Mouse (Mus musculus): ENCODE measurements around the gene Olfr180. TPM values are rescaled to one million over a fixed set of nuclear protein-coding genes. Genes with fewer than 3 reads are reported as not detected.

Olfr180 gene
- total and polyA plus RNA-seq, 3 experiments = not detected

DNA sequence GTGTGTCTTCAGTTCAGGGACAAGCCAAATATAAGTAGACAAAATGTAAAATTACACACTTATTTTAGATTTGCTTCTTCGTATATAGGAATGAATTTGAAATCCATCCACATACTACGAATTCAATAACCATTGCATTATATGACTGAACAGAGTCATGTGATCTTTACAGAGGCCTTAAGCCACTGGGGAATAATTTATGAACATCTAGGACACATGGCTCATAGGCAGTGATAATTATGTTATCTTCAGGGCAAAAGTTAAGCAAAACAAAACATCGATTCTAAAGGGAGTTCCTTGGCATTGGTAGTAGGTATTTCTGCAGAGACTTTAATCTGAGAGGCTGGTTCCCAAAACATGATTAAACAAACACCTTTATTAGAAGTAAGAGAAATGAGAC lies 37.2 kb downstream of the Olfr180 start, which contains the start of gene Olfr178:
Olfr178 (minus strand) TSS at position 101 of the 400 bp plus-strand sequence.
- in situ Hi-C loops (cut with MboI; ENCODE audit: low pct_ligation_motif_present, low pct_unique_long_range_greater_than_20kb, low sequenced_read_pairs) = no loop called here
- H3K4me1 ChIP-seq (ENCODE audit: control insufficient read depth in 1 of 2, insufficient read depth in 2 of 2) = peaks cover 0 to 4% of the 10 kb centered on the region in 2 experiments; a peak in 1 of 4 replicates
- dilution Hi-C loops (cut with MboI; ENCODE audit: extremely low pct_ligation_motif_present, extremely low pct_unique_long_range_greater_than_20kb, low sequenced_read_pairs) = no loop called here

DNA sequence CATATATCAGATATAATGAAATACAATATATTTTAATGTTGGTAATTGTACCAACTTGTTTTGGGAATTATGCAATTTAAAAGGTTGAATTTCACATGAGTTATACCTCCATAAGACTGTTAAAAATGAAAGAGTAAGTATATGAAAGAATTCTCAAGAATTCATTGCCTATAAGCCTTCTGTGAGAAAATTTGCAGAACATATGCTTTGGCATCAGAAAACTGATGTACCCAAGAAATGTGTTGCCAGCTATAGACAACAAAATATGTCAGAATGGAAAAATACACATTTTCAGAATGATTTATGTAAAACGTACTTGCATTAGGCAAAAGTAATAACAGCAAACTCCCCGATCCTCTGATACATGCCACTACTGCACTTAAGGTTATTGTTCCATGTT lies 44.8 kb downstream of the Olfr180 start:
- no peaks in the 10 kb centered on the region for H3K9me3 ChIP-seq (replicated peaks; ENCODE audit: low read length)
- DNase-seq (ENCODE audit: extremely low read depth) = no peak
- no peak overlapping the region for H3K4me2 ChIP-seq (ENCODE audit: insufficient read depth, low read depth, poor library complexity, severe bottlenecking)
- peaks cover 0 to 4% of the 10 kb centered on the region in 2 experiments; a peak in 1 of 4 replicates for H3K4me1 ChIP-seq (ENCODE audit: control insufficient read depth in 1 of 2, insufficient read depth in 2 of 2)
- H3K9ac ChIP-seq (ENCODE audit: insufficient read depth, low read depth) = no peak overlapping the region
- H3K79me2 ChIP-seq (replicated peaks; ENCODE audit: control insufficient read depth, extremely low read depth, insufficient read depth, poor library complexity, severe bottlenecking) = no peaks in the 10 kb centered on the region
- TF ChIP-seq RAD21 (IDR thresholded peaks at IDR 0.05; ENCODE audit: low read depth, low read length) (no peak), NRF1 (IDR thresholded peaks at IDR 0.05; ENCODE audit: low read depth, low read length) (no peak), POLR2A (IDR thresholded peaks at IDR 0.05; ENCODE audit: low read depth, low read length) (no peak), IRF4 (IDR thresholded peaks at IDR 0.05; ENCODE audit: low read depth, low read length) (no peak), ELF1 (IDR thresholded peaks at IDR 0.05; ENCODE audit: low read depth, low read length) (no peak)
- in situ Hi-C loops (cut with MboI; ENCODE audit: low pct_ligation_motif_present, low pct_unique_long_range_greater_than_20kb, low sequenced_read_pairs) (no loop called here), dilution Hi-C loops (cut with MboI; ENCODE audit: extremely low pct_ligation_motif_present, extremely low pct_unique_long_range_greater_than_20kb, low sequenced_read_pairs) (no loop called here)
- no peaks in the 10 kb centered on the region for H3K27me3 ChIP-seq (replicated peaks)
- no peak overlapping the region for H3K27ac ChIP-seq (ENCODE audit: insufficient read depth, low read depth)
- no peaks in the 10 kb centered on the region for H3K36me3 ChIP-seq (replicated peaks in 1 of 2; ENCODE audit: control insufficient read depth in 1 of 2, insufficient read depth in 1 of 2, low read length in 1 of 2)
- H3K4me3 ChIP-seq (replicated peaks in 1 of 3; ENCODE audit: low read depth in 2 of 3, low read length in 2 of 3, poor library complexity in 1 of 3) = no peak overlapping the region

More for the DNA sequence above, 37.2 kb downstream of the Olfr180 start, which contains the start of gene Olfr178:
- Histone ChIP-seq H3K79me2 (replicated peaks; ENCODE audit: control insufficient read depth, extremely low read depth, insufficient read depth, poor library complexity, severe bottlenecking) (no peaks in the 10 kb centered on the region), H3K36me3 (replicated peaks in 1 of 2; ENCODE audit: control insufficient read depth in 1 of 2, insufficient read depth in 1 of 2, low read length in 1 of 2) (no peaks in the 10 kb centered on the region), H3K9ac (ENCODE audit: insufficient read depth, low read depth) (no peak within 1 kb of the TSS), H3K9me3 (replicated peaks; ENCODE audit: low read length) (no peaks in the 10 kb centered on the region), H3K4me2 (ENCODE audit: insufficient read depth, low read depth, poor library complexity, severe bottlenecking) (no peak within 1 kb of the TSS), H3K27ac (ENCODE audit: insufficient read depth, low read depth) (no peak within 1 kb of the TSS), H3K27me3 (replicated peaks) (no peaks in the 10 kb centered on the region), H3K4me3 (replicated peaks in 1 of 3; ENCODE audit: low read depth in 2 of 3, low read length in 2 of 3, poor library complexity in 1 of 3) (no peak within 1 kb of the TSS)
- DNase-seq (ENCODE audit: extremely low read depth) = no peak
- TF ChIP-seq UBTF (IDR thresholded peaks at IDR 0.05; ENCODE audit: low read depth, low read length) (no peak), POLR2A (IDR thresholded peaks at IDR 0.05; ENCODE audit: low read depth, low read length) (no peak), CTCF (conservative IDR thresholded peaks at IDR 0.05 in 1 of 2, IDR thresholded peaks at IDR 0.05 in 1 of 2; ENCODE audit: low read depth in 2 of 2, low read length in 2 of 2) (no peak), IRF4 (IDR thresholded peaks at IDR 0.05; ENCODE audit: low read depth, low read length) (no peak), RAD21 (IDR thresholded peaks at IDR 0.05; ENCODE audit: low read depth, low read length) (no peak), SIN3A (IDR thresholded peaks at IDR 0.05; ENCODE audit: low read length) (no peak)

DNA sequence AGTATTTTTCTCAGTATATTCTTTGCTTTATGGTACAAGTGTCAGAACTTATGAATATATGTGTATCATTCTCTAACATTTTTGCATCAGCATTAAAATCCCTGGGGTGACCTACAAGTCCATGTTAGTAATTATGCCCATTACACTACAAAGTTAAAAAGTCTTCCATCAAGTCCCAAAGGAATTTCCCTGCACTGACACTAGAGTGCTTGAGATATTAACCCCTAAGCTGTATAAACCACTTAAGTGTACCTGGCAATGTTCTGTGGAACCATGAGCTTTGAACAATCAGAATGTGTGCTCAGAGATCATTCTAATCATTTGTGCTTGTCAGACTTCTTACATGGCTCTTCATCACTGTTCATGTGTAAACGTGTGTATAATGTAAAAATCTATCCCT lies 54.5 kb downstream of the Olfr180 start, which contains the start of gene Olfr177:
Olfr177 (minus strand) TSS at position 101 of the 400 bp plus-strand sequence.
- in situ Hi-C loops (cut with MboI; ENCODE audit: low pct_ligation_motif_present, low pct_unique_long_range_greater_than_20kb, low sequenced_read_pairs) = no loop called here

More for the DNA sequence above, 54.5 kb downstream of the Olfr180 start, which contains the start of gene Olfr177:
- Histone ChIP-seq H3K36me3 (replicated peaks in 1 of 2; ENCODE audit: control insufficient read depth in 1 of 2, insufficient read depth in 1 of 2, low read length in 1 of 2) (no peaks in the 10 kb centered on the region), H3K27ac (ENCODE audit: insufficient read depth, low read depth) (no peak within 1 kb of the TSS), H3K4me1 (ENCODE audit: control insufficient read depth in 1 of 2, insufficient read depth in 2 of 2) (no peaks in the 10 kb centered on the region), H3K27me3 (replicated peaks) (no peaks in the 10 kb centered on the region), H3K9me3 (replicated peaks; ENCODE audit: low read length) (no peaks in the 10 kb centered on the region), H3K9ac (ENCODE audit: insufficient read depth, low read depth) (no peak within 1 kb of the TSS), H3K4me2 (ENCODE audit: insufficient read depth, low read depth, poor library complexity, severe bottlenecking) (no peak within 1 kb of the TSS), H3K79me2 (replicated peaks; ENCODE audit: control insufficient read depth, extremely low read depth, insufficient read depth, poor library complexity, severe bottlenecking) (no peaks in the 10 kb centered on the region), H3K4me3 (replicated peaks in 1 of 3; ENCODE audit: low read depth in 2 of 3, low read length in 2 of 3, poor library complexity in 1 of 3) (no peak within 1 kb of the TSS)
- DNase-seq (ENCODE audit: extremely low read depth) = no peak
- TF ChIP-seq MXI1 (IDR thresholded peaks at IDR 0.05; ENCODE audit: low read depth, low read length) (no peak), JUN (IDR thresholded peaks at IDR 0.05; ENCODE audit: insufficient read depth, low read depth, low read length) (no peak), MYC (IDR thresholded peaks at IDR 0.05; ENCODE audit: low read depth, low read length) (no peak)
- dilution Hi-C loops (cut with MboI; ENCODE audit: extremely low pct_ligation_motif_present, extremely low pct_unique_long_range_greater_than_20kb, low sequenced_read_pairs) = no loop called here

Other genes with a start within 250 kb of the Olfr180 start
- 13.8 and 14.5 TPM in 2 replicates for gene Gpr15, start 210.3 kb downstream of the Olfr180 start, total RNA-seq (2012; rRNA removed)
- gene Gpr15, start 210.3 kb downstream of the Olfr180 start, total RNA-seq (2014; rRNA removed) = 8.3 and 8.7 TPM in 2 replicates
- 3.9 and 4.7 TPM in 2 replicates for gene Gpr15, start 210.3 kb downstream of the Olfr180 start, polyA plus RNA-seq (2012; ENCODE audit: insufficient read length, low read depth)
- 59.9 and 63.8 TPM in 2 replicates for gene Cldnd1, start 201.5 kb downstream of the Olfr180 start, total RNA-seq (2012; rRNA removed)
- gene Cldnd1, start 201.5 kb downstream of the Olfr180 start, total RNA-seq (2014; rRNA removed) = 78.0 and 78.7 TPM in 2 replicates
- gene Cldnd1, start 201.5 kb downstream of the Olfr180 start, polyA plus RNA-seq (2012; ENCODE audit: insufficient read length, low read depth) = 65.6 and 80.6 TPM in 2 replicates
- gene Olfr172, start 166.2 kb downstream of the Olfr180 start, total RNA-seq (2012; rRNA removed) = not detected in 2 replicates
- not detected in 2 replicates for gene Olfr172, start 166.2 kb downstream of the Olfr180 start, total RNA-seq (2014; rRNA removed)
- not detected in 2 replicates for gene Olfr172, start 166.2 kb downstream of the Olfr180 start, polyA plus RNA-seq (2012; ENCODE audit: insufficient read length, low read depth)
- not detected in 2 replicates for gene Olfr173, start 129.1 kb downstream of the Olfr180 start, total RNA-seq (2012; rRNA removed)
- gene Olfr173, start 129.1 kb downstream of the Olfr180 start, total RNA-seq (2014; rRNA removed) = not detected in 2 replicates
- not detected in 2 replicates for gene Olfr173, start 129.1 kb downstream of the Olfr180 start, polyA plus RNA-seq (2012; ENCODE audit: insufficient read length, low read depth)
- gene Olfr175-ps1, start 102.6 kb downstream of the Olfr180 start, total RNA-seq (2012; rRNA removed) = 0.38 and 0.89 TPM in 2 replicates
- 3.1 and 3.3 TPM in 2 replicates for gene Olfr175-ps1, start 102.6 kb downstream of the Olfr180 start, total RNA-seq (2014; rRNA removed)
- gene Olfr175-ps1, start 102.6 kb downstream of the Olfr180 start, polyA plus RNA-seq (2012; ENCODE audit: insufficient read length, low read depth) = 0.46 and 0.70 TPM in 2 replicates
- not detected in 2 replicates for gene Olfr177, start 54.6 kb downstream of the Olfr180 start, total RNA-seq (2012; rRNA removed)
- gene Olfr177, start 54.6 kb downstream of the Olfr180 start, total RNA-seq (2014; rRNA removed) = not detected in 2 replicates
- not detected in 2 replicates for gene Olfr177, start 54.6 kb downstream of the Olfr180 start, polyA plus RNA-seq (2012; ENCODE audit: insufficient read length, low read depth)
- gene Olfr178, start 37.3 kb downstream of the Olfr180 start, total RNA-seq (2012; rRNA removed) = not detected in 2 replicates
- not detected in 2 replicates for gene Olfr178, start 37.3 kb downstream of the Olfr180 start, total RNA-seq (2014; rRNA removed)
- not detected in 2 replicates for gene Olfr178, start 37.3 kb downstream of the Olfr180 start, polyA plus RNA-seq (2012; ENCODE audit: insufficient read length, low read depth)
- gene Olfr181, start 637 bp downstream of the Olfr180 start, total RNA-seq (2012; rRNA removed) = not detected in 2 replicates
- gene Olfr181, start 637 bp downstream of the Olfr180 start, total RNA-seq (2014; rRNA removed) = not detected in 2 replicates
- not detected in 2 replicates for gene Olfr181, start 637 bp downstream of the Olfr180 start, polyA plus RNA-seq (2012; ENCODE audit: insufficient read length, low read depth)
- not detected in 2 replicates for gene Olfr183, start 66.0 kb upstream of the Olfr180 start, total RNA-seq (2012; rRNA removed)
- gene Olfr183, start 66.0 kb upstream of the Olfr180 start, total RNA-seq (2014; rRNA removed) = not detected in 2 replicates
- not detected in 2 replicates for gene Olfr183, start 66.0 kb upstream of the Olfr180 start, polyA plus RNA-seq (2012; ENCODE audit: insufficient read length, low read depth)
- not detected in 2 replicates for gene Olfr186, start 100.9 kb upstream of the Olfr180 start, total RNA-seq (2012; rRNA removed)
- not detected in 2 replicates for gene Olfr186, start 100.9 kb upstream of the Olfr180 start, total RNA-seq (2014; rRNA removed)
- gene Olfr186, start 100.9 kb upstream of the Olfr180 start, polyA plus RNA-seq (2012; ENCODE audit: insufficient read length, low read depth) = not detected in 2 replicates
- not detected in 2 replicates for gene Olfr187, start 110.4 kb upstream of the Olfr180 start, total RNA-seq (2012; rRNA removed)
- gene Olfr187, start 110.4 kb upstream of the Olfr180 start, total RNA-seq (2014; rRNA removed) = not detected in 2 replicates
- gene Olfr187, start 110.4 kb upstream of the Olfr180 start, polyA plus RNA-seq (2012; ENCODE audit: insufficient read length, low read depth) = not detected in 2 replicates
- not detected in 2 replicates for gene Olfr190, start 148.6 kb upstream of the Olfr180 start, total RNA-seq (2012; rRNA removed)
- not detected in 2 replicates for gene Olfr190, start 148.6 kb upstream of the Olfr180 start, total RNA-seq (2014; rRNA removed)
- gene Olfr190, start 148.6 kb upstream of the Olfr180 start, polyA plus RNA-seq (2012; ENCODE audit: insufficient read length, low read depth) = not detected in 2 replicates
- not detected in 2 replicates for gene Olfr191, start 160.4 kb upstream of the Olfr180 start, total RNA-seq (2012; rRNA removed)
- not detected in 2 replicates for gene Olfr191, start 160.4 kb upstream of the Olfr180 start, total RNA-seq (2014; rRNA removed)
- gene Olfr191, start 160.4 kb upstream of the Olfr180 start, polyA plus RNA-seq (2012; ENCODE audit: insufficient read length, low read depth) = not detected in 2 replicates
- gene Olfr193, start 182.5 kb upstream of the Olfr180 start, total RNA-seq (2012; rRNA removed) = not detected in 2 replicates
- not detected in 2 replicates for gene Olfr193, start 182.5 kb upstream of the Olfr180 start, total RNA-seq (2014; rRNA removed)
- not detected in 2 replicates for gene Olfr193, start 182.5 kb upstream of the Olfr180 start, polyA plus RNA-seq (2012; ENCODE audit: insufficient read length, low read depth)
- not detected in 2 replicates for gene Olfr194, start 191.7 kb upstream of the Olfr180 start, total RNA-seq (2012; rRNA removed)
- gene Olfr194, start 191.7 kb upstream of the Olfr180 start, total RNA-seq (2014; rRNA removed) = not detected in 2 replicates
- not detected in 2 replicates for gene Olfr194, start 191.7 kb upstream of the Olfr180 start, polyA plus RNA-seq (2012; ENCODE audit: insufficient read length, low read depth)
- gene Olfr195, start 217.7 kb upstream of the Olfr180 start, total RNA-seq (2012; rRNA removed) = not detected in 2 replicates
- gene Olfr195, start 217.7 kb upstream of the Olfr180 start, total RNA-seq (2014; rRNA removed) = not detected in 2 replicates
- gene Olfr195, start 217.7 kb upstream of the Olfr180 start, polyA plus RNA-seq (2012; ENCODE audit: insufficient read length, low read depth) = not detected in 2 replicates
- not detected in 2 replicates for gene Olfr196, start 241.1 kb upstream of the Olfr180 start, total RNA-seq (2012; rRNA removed)
- not detected in 2 replicates for gene Olfr196, start 241.1 kb upstream of the Olfr180 start, total RNA-seq (2014; rRNA removed)
- not detected in 2 replicates for gene Olfr196, start 241.1 kb upstream of the Olfr180 start, polyA plus RNA-seq (2012; ENCODE audit: insufficient read length, low read depth)